ENCODE assay signal across 8 mouse cellular contexts in the genomic region with DNA sequence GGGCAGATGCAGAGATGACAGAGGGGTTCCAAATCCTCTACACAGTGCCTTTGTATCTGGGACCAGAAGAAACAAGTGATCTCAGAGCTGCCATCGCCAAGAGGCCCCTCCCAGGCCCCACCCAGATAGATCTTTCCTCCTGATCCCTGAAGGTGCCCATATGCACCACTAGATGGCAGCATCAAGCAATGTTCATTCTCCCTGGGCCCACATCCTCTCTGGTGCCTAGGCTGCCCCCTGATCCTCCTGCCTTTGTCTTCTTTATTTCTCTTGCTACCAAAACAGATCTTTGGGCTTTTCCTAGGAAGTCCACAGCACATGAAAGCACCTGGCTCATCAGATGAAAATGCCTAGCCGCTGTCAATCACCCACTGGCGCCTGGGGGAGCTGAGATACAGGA. TPM values are rescaled to one million over a fixed set of nuclear protein-coding genes. Genes with fewer than 3 reads are reported as not detected.
A peak's percentile ranks its signal among the peaks of the same experiment; 100 is the strongest.
DNase-seq lines count a peak whose midpoint lies in the region; ATAC-seq and TF ChIP-seq lines count a peak whose summit lies in the region.

No protein-coding gene starts in this region.

- no peaks in the 10 kb centered on the region for H3K36me3 ChIP-seq in hindbrain, embryonic 10.5 days
- no peaks in the 10 kb centered on the region for H3K36me3 ChIP-seq in lung, embryonic 15.5 days

- DNase-seq in NIH3T3 (ENCODE audit: low read depth) = peak; percentile 93
- DNase-seq in cerebellum, adult 2 months = peak; percentile 81 to 86
- DNase-seq in forelimb bud, embryonic 11.5 days (ENCODE audit: low read depth, low spot score) = peak; percentile 87
- DNase-seq in hindbrain, embryonic 10.5 days (ENCODE audit: low spot score) = peak; percentile 72
- peak; percentile 81 for DNase-seq in layer of hippocampus, adult 9-10 months (ENCODE audit: low spot score)
- peak; percentile 58 for DNase-seq in thymus, postnatal 25 days

- ATAC-seq in lung, embryonic 15.5 days (ENCODE audit: borderline replicate concordance, extremely low read depth, low FRiP score, low TSS enrichment) = peak; percentile 85

- H3K27me3 ChIP-seq in cerebellum, adult 2 months (ENCODE audit: control insufficient read depth, insufficient read depth, low read length) = no peaks in the 10 kb centered on the region
- H3K27me3 ChIP-seq in hindbrain, embryonic 10.5 days (ENCODE audit: insufficient read depth, poor library complexity, severe bottlenecking) = peaks cover 9% of the 10 kb centered on the region
- no peaks in the 10 kb centered on the region for H3K27me3 ChIP-seq in lung, embryonic 15.5 days

- H3K9ac ChIP-seq in lung, embryonic 15.5 days = no peak overlapping the region

- peak overlapping the region; percentile 19 for H3K4me3 ChIP-seq in cerebellum, adult 2 months (replicated peaks; ENCODE audit: insufficient read depth, low read depth, low read length)
- H3K4me3 ChIP-seq in hindbrain, embryonic 10.5 days = no peak overlapping the region
- H3K4me3 ChIP-seq in lung, embryonic 15.5 days = no peak overlapping the region
- no peak overlapping the region for H3K4me3 ChIP-seq in olfactory bulb, adult 2 months (ENCODE audit: insufficient read depth, low read depth, low read length)

- 20% methylated on average over 3 of the region's 3 CpGs for WGBS in cerebellum, adult 2 months
- WGBS in hindbrain, embryonic 10.5 days = 19% methylated on average over 3 of the region's 3 CpGs
- 26% methylated on average over 3 of the region's 3 CpGs for WGBS in lung, embryonic 15.5 days
- WGBS in olfactory bulb, adult 2 months = 20% methylated on average over 3 of the region's 3 CpGs

- TF ChIP-seq POLR2A in cerebellum, adult 2 months (IDR thresholded peaks at IDR 0.05; ENCODE audit: borderline replicate concordance, insufficient read depth, low read length) = no peak
- TF ChIP-seq POLR2A in olfactory bulb, adult 2 months (IDR thresholded peaks at IDR 0.05; ENCODE audit: insufficient read depth, low read depth, low read length) = no peak

- H3K9me3 ChIP-seq in hindbrain, embryonic 10.5 days = no peaks in the 10 kb centered on the region
- H3K9me3 ChIP-seq in lung, embryonic 15.5 days = no peaks in the 10 kb centered on the region

- H3K4me1 ChIP-seq in cerebellum, adult 2 months (ENCODE audit: control insufficient read depth, insufficient read depth, low read length) = peaks cover 17% of the 10 kb centered on the region
- peaks cover 40% of the 10 kb centered on the region for H3K4me1 ChIP-seq in hindbrain, embryonic 10.5 days (replicated peaks)
- no peaks in the 10 kb centered on the region for H3K4me1 ChIP-seq in lung, embryonic 15.5 days
- peaks cover 22% of the 10 kb centered on the region for H3K4me1 ChIP-seq in olfactory bulb, adult 2 months (ENCODE audit: control insufficient read depth, insufficient read depth, low read length)

- H3K27ac ChIP-seq in cerebellum, adult 2 months (ENCODE audit: insufficient read depth, low read length) = peak overlapping the region; percentile 21
- peak overlapping the region; percentile 84 for H3K27ac ChIP-seq in hindbrain, embryonic 10.5 days
- H3K27ac ChIP-seq in lung, embryonic 15.5 days = no peak overlapping the region
- H3K27ac ChIP-seq in olfactory bulb, adult 2 months (ENCODE audit: insufficient read depth, low read depth, low read length) = peak overlapping the region; percentile 29; the same call in 1 of the 2 replicates

- peak; percentile 95 for TF ChIP-seq CTCF in cerebellum, adult 2 months (IDR thresholded peaks at IDR 0.05; ENCODE audit: borderline replicate concordance, insufficient read depth, low read depth, low read length)
- TF ChIP-seq CTCF in olfactory bulb, adult 2 months (IDR thresholded peaks at IDR 0.05; ENCODE audit: insufficient read depth, low read depth, low read length) = peak; percentile 54

- peak overlapping the region; percentile 21; the same call in 1 of the 2 replicates for H3K4me2 ChIP-seq in lung, embryonic 15.5 days

RNA-seq across cellular contexts. Expression of gene Wfikkn2, which starts 9.7 kb away (rescaled TPM):
- polyA plus RNA-seq in cerebellum, adult 2 months (2012; rRNA removed) = 0.75 and 1.8 TPM in 2 replicates
- polyA plus RNA-seq in hindbrain, embryonic 10.5 days (2016; fragmentation: Nextera tagmentation; extraction: Ambion mirVana) = 0.61 and 2.0 TPM in 2 replicates
- polyA plus RNA-seq in lung, embryonic 15.5 days (2015; fragmentation: Nextera tagmentation; extraction: Ambion mirVana) = 1.2 and 1.5 TPM in 2 replicates
- not detected in 2 replicates for polyA plus RNA-seq in olfactory bulb, adult 2 months (2012; ENCODE audit: insufficient read depth, insufficient read length, low replicate concordance, missing spikeins)

RNA-seq across cellular contexts. Expression of gene Tob1, which starts 24.8 kb away (rescaled TPM):
- 55.9 and 56.0 TPM in 2 replicates for polyA plus RNA-seq in cerebellum, adult 2 months (2012; rRNA removed)
- polyA plus RNA-seq in hindbrain, embryonic 10.5 days (2016; fragmentation: Nextera tagmentation; extraction: Ambion mirVana) = 22.3 and 31.1 TPM in 2 replicates
- polyA plus RNA-seq in lung, embryonic 15.5 days (2015; fragmentation: Nextera tagmentation; extraction: Ambion mirVana) = 26.1 and 26.5 TPM in 2 replicates
- polyA plus RNA-seq in olfactory bulb, adult 2 months (2012; ENCODE audit: insufficient read depth, insufficient read length, low replicate concordance, missing spikeins) = not detected in 2 replicates

RNA-seq across cellular contexts. Expression of gene Gm21885, which starts 45.6 kb away (rescaled TPM):
- not detected in 2 replicates for polyA plus RNA-seq in cerebellum, adult 2 months (2012; rRNA removed)
- not detected in 2 replicates for polyA plus RNA-seq in hindbrain, embryonic 10.5 days (2016; fragmentation: Nextera tagmentation; extraction: Ambion mirVana)
- polyA plus RNA-seq in lung, embryonic 15.5 days (2015; fragmentation: Nextera tagmentation; extraction: Ambion mirVana) = not detected in 2 replicates
- polyA plus RNA-seq in olfactory bulb, adult 2 months (2012; ENCODE audit: insufficient read depth, insufficient read length, low replicate concordance, missing spikeins) = not detected in 2 replicates
